Comparison of ENCODE assay signal across 14 mouse cellular contexts in genomic region chr11:116307762-116308531, GRCm38 (mm10). TPM values are rescaled to one million over a fixed set of nuclear protein-coding genes. Genes with fewer than 3 reads are reported as not detected.
A peak's percentile ranks its signal among the peaks of the same experiment; 100 is the strongest.
DNase-seq lines count a peak whose midpoint lies in the region; ATAC-seq lines count a peak whose summit lies in the region.
"Had no signal": no experiment of that assay in that cellular context is flagged by ENCODE, and none has a peak within 500 bp of the region (broad histone marks: within the 10 kb centered on the region; RNA-seq: fewer than 3 reads in every experiment).

No protein-coding gene starts in this region.

- DNase-seq in cerebellum, adult 9-11 months: peak; percentile 44
- DNase-seq in cerebellum, postnatal 36 days: no peak
- DNase-seq in MEL-GATA-1-ER (ENCODE audit: extremely low read depth, low read depth): peak; percentile 98
- DNase-seq in induced T-regulatory cell, adult 2 months (ENCODE audit: low read depth): peak; percentile 21
- DNase-seq in layer of hippocampus, adult 9-11 months: no peak
- no peak for DNase-seq in kidney, adult 9 months
- DNase-seq: layer of hippocampus, postnatal 36 days; lung, postnatal 36 days; right cerebral cortex, postnatal 14 days had no signal

- peaks cover 13% of the 10 kb centered on the region; the same call in 1 of the 2 replicates for H3K27me3 ChIP-seq in hindbrain, embryonic 13.5 days

- ATAC-seq in monocyte, adult 5-6 weeks (replicated peaks; ENCODE audit: insufficient number of reproducible peaks, low FRiP score, low TSS enrichment, poor library complexity, severe bottlenecking): 0 out of 2 replicates have a peak, but pooled peaks have one; percentile 20
- no peak for ATAC-seq in hindbrain, embryonic 13.5 days (ENCODE audit: low FRiP score)

- no peak overlapping the region for H3K4me3 ChIP-seq in hindbrain, embryonic 13.5 days

- 92% methylated on average over 12 of the region's 12 CpGs for WGBS in hindbrain, embryonic 13.5 days

- no peak overlapping the region for H3K9ac ChIP-seq in hindbrain, embryonic 13.5 days

- H3K27ac ChIP-seq in hindbrain, embryonic 13.5 days: no peak overlapping the region

- no peak overlapping the region for H3K4me2 ChIP-seq in hindbrain, embryonic 13.5 days

- peaks cover 11% of the 10 kb centered on the region for H3K4me1 ChIP-seq in hindbrain, embryonic 13.5 days (replicated peaks)

- no peaks in the 10 kb centered on the region for H3K9me3 ChIP-seq in hindbrain, embryonic 13.5 days
- H3K9me3 ChIP-seq: heart, embryonic 10.5 days had no signal

- peaks cover 23% of the 10 kb centered on the region for H3K36me3 ChIP-seq in hindbrain, embryonic 13.5 days

RNA-seq across cellular contexts. Expression of gene Exoc7, which starts 0.9 kb away (rescaled TPM):
- total RNA-seq in monocyte, adult 5-6 weeks (2017): 39.7 to 67.5 TPM (median 48.1 TPM) in 3 replicates
- polyA plus RNA-seq in hindbrain, embryonic 13.5 days (2015; fragmentation: Nextera tagmentation; extraction: Ambion mirVana): 94.4 and 97.5 TPM in 2 replicates

RNA-seq across cellular contexts. Expression of gene Galr2, which starts 27.2 kb away (rescaled TPM):
- total RNA-seq in monocyte, adult 5-6 weeks (2017): not detected in 3 replicates
- polyA plus RNA-seq in hindbrain, embryonic 13.5 days (2015; fragmentation: Nextera tagmentation; extraction: Ambion mirVana): 0.27 and 0.56 TPM in 2 replicates
- total RNA-seq: common myeloid progenitor, adult 5-6 weeks; layer of hippocampus, postnatal 36 days had no signal
- polyA plus RNA-seq: kidney, embryonic 14.5 days had no signal

RNA-seq across cellular contexts. Expression of gene Foxj1, which starts 27.3 kb away (rescaled TPM):
- total RNA-seq in monocyte, adult 5-6 weeks (2017): 0.19 to 0.39 TPM in 2 of 3 replicates, not detected in the other
- polyA plus RNA-seq in hindbrain, embryonic 13.5 days (2015; fragmentation: Nextera tagmentation; extraction: Ambion mirVana): 14.2 and 24.3 TPM in 2 replicates
- total RNA-seq: common myeloid progenitor, adult 5-6 weeks had no signal

RNA-seq across cellular contexts. Expression of gene Srp68, which starts 33.9 kb away (rescaled TPM):
- 18.0 to 34.3 TPM (median 25.7 TPM) in 3 replicates for total RNA-seq in monocyte, adult 5-6 weeks (2017)
- polyA plus RNA-seq in hindbrain, embryonic 13.5 days (2015; fragmentation: Nextera tagmentation; extraction: Ambion mirVana): 63.7 and 64.4 TPM in 2 replicates

Comparison
In these comparisons a context has a peak if more than half of its experiments do, and no peak if none do; other contexts are left out.
1. DNase-seq: peak in cerebellum, adult 9-11 months (single experiment), MEL-GATA-1-ER (single experiment) and induced T-regulatory cell, adult 2 months (single experiment); none in cerebellum, postnatal 36 days (0 of 2), layer of hippocampus, adult 9-11 months (single experiment) and kidney, adult 9 months (single experiment).